Mouse (Mus musculus): Measurements from ENCODE around the gene Cux2. TPM values are rescaled to one million over a fixed set of nuclear protein-coding genes. Genes with fewer than 3 reads are reported as not detected.

Gene Cux2
- polyA plus RNA-seq (2014; fragmentation: Illumina TruSeq; extraction: RNeasy Lipid Tissue Mini Kit (QIAGEN cat#74804); ENCODE audit: low read depth, low replicate concordance), result 1.5 TPM

DNA sequence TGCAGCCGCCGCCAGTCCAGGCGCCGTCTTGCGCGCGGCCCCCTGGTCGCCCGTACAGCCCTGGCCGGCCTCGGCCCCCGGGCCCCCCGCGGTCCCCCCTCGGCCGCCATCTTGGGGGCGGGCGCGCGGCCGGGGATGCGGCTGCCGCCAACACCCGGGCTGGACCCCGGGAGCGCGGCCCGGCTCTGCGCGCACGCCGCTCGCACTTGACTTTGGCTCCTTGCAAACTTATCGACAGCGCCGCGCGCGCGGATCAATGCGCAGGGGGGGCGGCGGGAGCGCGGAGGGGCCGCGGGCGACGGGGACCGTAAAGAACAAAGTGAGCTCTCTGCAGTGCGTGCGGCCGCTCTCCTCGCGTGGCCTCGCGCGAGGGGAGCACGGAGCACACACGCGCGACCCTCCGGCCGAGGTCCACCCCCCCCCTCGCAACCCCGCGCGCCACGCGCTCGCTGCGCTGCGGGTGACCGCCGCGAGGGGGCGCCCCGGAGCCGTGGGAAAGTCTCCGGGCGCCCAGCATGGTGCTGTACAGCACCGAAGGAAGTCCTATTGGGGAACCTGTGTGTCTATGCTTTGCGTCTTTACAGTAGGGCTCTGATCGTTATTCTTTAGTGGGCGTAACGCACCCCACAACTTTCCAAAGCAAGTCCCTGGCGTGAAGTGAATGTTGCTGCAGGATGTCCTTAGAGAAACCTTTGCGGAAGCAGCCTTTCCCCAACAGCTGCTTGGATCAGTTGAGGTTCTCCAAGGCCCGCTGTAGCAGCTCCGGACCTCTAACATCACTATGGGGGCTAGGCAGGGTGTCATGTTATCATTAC lies at the start of gene Cux2:
TSS of gene Cux2 (minus strand) at position 86 of the 815 bp plus-strand sequence.

DNA sequence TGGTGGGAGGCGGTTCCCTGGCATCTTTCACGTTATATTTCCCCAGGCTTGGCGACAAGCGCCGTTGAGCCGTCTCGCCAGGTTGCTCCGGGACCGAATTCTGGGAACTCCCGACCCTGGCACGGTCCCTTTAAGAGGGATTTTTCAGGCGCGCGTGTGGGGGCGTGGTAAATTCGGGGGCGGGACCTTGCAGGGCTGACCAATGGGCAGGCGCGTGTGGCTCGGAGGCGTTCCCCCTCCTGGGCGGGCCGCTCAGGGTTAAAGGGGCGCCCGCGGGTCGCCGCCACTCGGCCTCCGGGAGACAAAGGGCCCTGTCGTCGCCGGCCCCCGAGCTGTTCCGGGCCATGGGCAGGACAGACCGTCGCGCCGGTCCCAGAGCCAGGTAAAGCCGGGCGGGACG lies 201.2 kb downstream of the Cux2 start, which contains the start of gene Pheta1:
TSS of gene Pheta1 (plus strand) at position 242 of the 400 bp plus-strand sequence.

GRCm38 (mm10) chr5:121837441-121838340 lies 212.2 kb downstream of the Cux2 start, which contains the start of gene Sh2b3:
Gene Sh2b3, minus strand, starts transcription at chr5:121837646.

Other genes starting within 250 kb of the Cux2 start
- 13.0 TPM for gene Sh2b3, start 212.5 kb downstream of the Cux2 start, polyA plus RNA-seq (2014; fragmentation: Illumina TruSeq; extraction: RNeasy Lipid Tissue Mini Kit (QIAGEN cat#74804); ENCODE audit: low read depth, low replicate concordance)
- gene Pheta1, start 201.1 kb downstream of the Cux2 start, polyA plus RNA-seq (2014; fragmentation: Illumina TruSeq; extraction: RNeasy Lipid Tissue Mini Kit (QIAGEN cat#74804); ENCODE audit: low read depth, low replicate concordance), result not detected
- not detected for gene Myl2, start 50.8 kb upstream of the Cux2 start, polyA plus RNA-seq (2014; fragmentation: Illumina TruSeq; extraction: RNeasy Lipid Tissue Mini Kit (QIAGEN cat#74804); ENCODE audit: low read depth, low replicate concordance)
- not detected for gene Ccdc63, start 90.7 kb upstream of the Cux2 start, polyA plus RNA-seq (2014; fragmentation: Illumina TruSeq; extraction: RNeasy Lipid Tissue Mini Kit (QIAGEN cat#74804); ENCODE audit: low read depth, low replicate concordance)
- gene Ppp1cc, start 108.2 kb upstream of the Cux2 start, polyA plus RNA-seq (2014; fragmentation: Illumina TruSeq; extraction: RNeasy Lipid Tissue Mini Kit (QIAGEN cat#74804); ENCODE audit: low read depth, low replicate concordance), result 371 TPM
- gene Hvcn1, start 156.7 kb upstream of the Cux2 start, polyA plus RNA-seq (2014; fragmentation: Illumina TruSeq; extraction: RNeasy Lipid Tissue Mini Kit (QIAGEN cat#74804); ENCODE audit: low read depth, low replicate concordance), result not detected
- gene Tctn1, start 214.4 kb upstream of the Cux2 start, polyA plus RNA-seq (2014; fragmentation: Illumina TruSeq; extraction: RNeasy Lipid Tissue Mini Kit (QIAGEN cat#74804); ENCODE audit: low read depth, low replicate concordance), result 2.3 TPM
- 80.2 TPM for gene Pptc7, start 234.3 kb upstream of the Cux2 start, polyA plus RNA-seq (2014; fragmentation: Illumina TruSeq; extraction: RNeasy Lipid Tissue Mini Kit (QIAGEN cat#74804); ENCODE audit: low read depth, low replicate concordance)